21 mouse cellular contexts compared by ENCODE assay signal in genomic region chrX:52587671-52588070, GRCm38 (mm10). TPM values are rescaled to one million over a fixed set of nuclear protein-coding genes. Genes with fewer than 3 reads are reported as not detected.
A peak's percentile ranks its signal among the peaks of the same experiment; 100 is the strongest.
DNase-seq lines count a peak whose midpoint lies in the region; ATAC-seq and TF ChIP-seq lines count a peak whose summit lies in the region.
"Had no signal": no experiment of that assay in that cellular context is flagged by ENCODE, and none has a peak within 500 bp of the region (broad histone marks: within the 10 kb centered on the region; RNA-seq: fewer than 3 reads in every experiment).

No protein-coding gene starts in this region.

- DNase-seq in layer of hippocampus, adult 2 months (ENCODE audit: low spot score in 2 of 2): no peak
- no peak for DNase-seq in layer of hippocampus, adult 9-10 months (ENCODE audit: low spot score)
- peak; percentile 2 for DNase-seq in thymus, adult 2 months
- no peak for DNase-seq in thymus, postnatal 36 days
- DNase-seq in ES-CJ7 (ENCODE audit: low read depth, low spot score): peak; percentile 36
- peak; percentile 0 for DNase-seq in splenic B cell, adult 2 months (ENCODE audit: low read depth, low spot score)
- no peak for DNase-seq in right cerebral cortex, postnatal 14 days
- DNase-seq: adrenal gland, postnatal 25 days; cerebellum, adult 8-10 months; forebrain, postnatal 0 days; kidney, postnatal 14 days; layer of hippocampus, adult 9-11 months; spleen, adult 18-20 months; thymus, postnatal 4 days had no signal

- H3K27ac ChIP-seq in layer of hippocampus, adult 2 months: no peak overlapping the region
- no peak overlapping the region for H3K27ac ChIP-seq in thymus, adult 2 months (ENCODE audit: control insufficient read depth, insufficient read depth, low read length)
- H3K27ac ChIP-seq: embryonic facial prominence, embryonic 13.5 days; limb, embryonic 13.5 days; lung, embryonic 15.5 days; stomach, embryonic 15.5 days had no signal

- no peaks in the 10 kb centered on the region for H3K27me3 ChIP-seq in thymus, adult 2 months (ENCODE audit: control insufficient read depth, insufficient read depth, low read length)
- no peaks in the 10 kb centered on the region for H3K27me3 ChIP-seq in splenic B cell, adult 2 months (ENCODE audit: control insufficient read depth, insufficient read depth, low read length, poor library complexity, severe bottlenecking)
- H3K27me3 ChIP-seq: embryonic facial prominence, embryonic 13.5 days; limb, embryonic 13.5 days; lung, embryonic 15.5 days; stomach, embryonic 15.5 days had no signal

- no peak for ATAC-seq in megakaryocyte-erythroid progenitor cell, adult 5-6 weeks (replicated peaks; ENCODE audit: low FRiP score, low TSS enrichment, poor library complexity, severe bottlenecking)
- ATAC-seq: forebrain, postnatal 0 days; intestine, embryonic 16.5 days; midbrain, embryonic 16.5 days had no signal

- H3K4me1 ChIP-seq in thymus, adult 2 months (replicated peaks; ENCODE audit: control insufficient read depth, insufficient read depth, low read length): no peaks in the 10 kb centered on the region
- H3K4me1 ChIP-seq: embryonic facial prominence, embryonic 13.5 days; limb, embryonic 13.5 days; lung, embryonic 15.5 days; stomach, embryonic 15.5 days had no signal

- TF ChIP-seq POLR2A in thymus, adult 2 months (IDR thresholded peaks at IDR 0.05; ENCODE audit: control insufficient read depth, extremely low read depth, insufficient read depth, low read length, poor library complexity): no peak

- peak; percentile 39 for TF ChIP-seq CTCF in layer of hippocampus, adult 2 months (conservative IDR thresholded peaks at IDR 0.05)
- TF ChIP-seq CTCF in thymus, adult 2 months (IDR thresholded peaks at IDR 0.05; ENCODE audit: borderline replicate concordance, control insufficient read depth, extremely low read depth, insufficient read depth, low read length, poor library complexity): no peak

- no peak overlapping the region for H3K4me3 ChIP-seq in layer of hippocampus, adult 2 months
- H3K4me3 ChIP-seq in thymus, adult 2 months (ENCODE audit: control insufficient read depth, insufficient read depth, low read length): no peak overlapping the region
- H3K4me3 ChIP-seq: embryonic facial prominence, embryonic 13.5 days; limb, embryonic 13.5 days; lung, embryonic 15.5 days; stomach, embryonic 15.5 days had no signal

- H3K36me3 ChIP-seq in thymus, adult 2 months (ENCODE audit: control insufficient read depth, insufficient read depth, low read length): no peaks in the 10 kb centered on the region
- no peaks in the 10 kb centered on the region for H3K36me3 ChIP-seq in splenic B cell, adult 2 months (ENCODE audit: control insufficient read depth, insufficient read depth, low read length, poor library complexity, severe bottlenecking)
- H3K36me3 ChIP-seq: lung, embryonic 15.5 days; stomach, embryonic 15.5 days had no signal

RNA-seq across cellular contexts. Expression of gene Gpc3, which starts 26.1 kb away (rescaled TPM):
- 1 to 10 TPM; 7.1 to 7.3 TPM for total RNA-seq in layer of hippocampus, adult 2 months (2021)
- 6.3 and 9.2 TPM in 2 replicates for polyA plus RNA-seq in thymus, adult 2 months (2012; rRNA removed)
- total RNA-seq in megakaryocyte-erythroid progenitor cell, adult 5-6 weeks (2014; fragmentation: Nextera tagmentation): not detected in 2 replicates
- not detected in 2 replicates for total RNA-seq in megakaryocyte-erythroid progenitor cell, adult 5-6 weeks (2017)

Comparison
In these comparisons a context has a peak if more than half of its experiments do, and no peak if none do; other contexts are left out.
1. DNase-seq: peak in thymus, adult 2 months (single experiment), ES-CJ7 (single experiment) and splenic B cell, adult 2 months (single experiment); none in layer of hippocampus, adult 2 months (0 of 2), layer of hippocampus, adult 9-10 months (single experiment), thymus, postnatal 36 days (0 of 2) and right cerebral cortex, postnatal 14 days (single experiment).
2. RNA of gene Gpc3, which starts 26.1 kb away (total RNA-seq): 7.1 to 7.3 TPM in layer of hippocampus, adult 2 months; not detected in megakaryocyte-erythroid progenitor cell, adult 5-6 weeks; every median in the first group is over 4 times any median in the second.